Comparison of ENCODE assay signal across 8 mouse cellular contexts in the genomic region with DNA sequence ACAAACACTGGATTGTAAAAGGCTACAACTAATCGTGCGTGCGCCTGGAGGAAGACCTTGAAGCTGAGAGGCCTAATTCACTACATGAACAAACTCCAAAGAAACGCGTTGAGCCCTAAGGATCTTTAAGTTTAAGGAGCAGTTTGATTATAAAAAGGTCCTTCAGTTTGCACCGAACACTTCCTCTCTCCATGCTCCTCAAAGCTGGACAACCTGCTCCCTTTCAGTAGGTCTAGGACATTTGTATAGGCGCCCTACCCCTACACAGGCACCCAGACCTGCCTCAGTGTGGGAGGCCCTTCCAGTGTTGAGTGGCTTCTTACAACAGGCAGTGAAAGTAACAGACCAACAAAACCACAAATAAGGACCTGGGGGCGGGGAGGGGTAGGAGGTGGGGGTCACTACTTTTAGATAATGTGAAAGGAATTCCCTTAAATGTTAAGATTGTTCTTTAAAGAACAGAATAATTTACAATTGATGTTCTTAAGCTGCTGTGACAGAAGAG. TPM values are rescaled to one million over a fixed set of nuclear protein-coding genes. Genes with fewer than 3 reads are reported as not detected.
DNase-seq lines count a peak whose midpoint lies in the region; ATAC-seq and TF ChIP-seq lines count a peak whose summit lies in the region.

No protein-coding gene starts in this region.

- H3K4me2 ChIP-seq in embryonic facial prominence, embryonic 13.5 days = peak overlapping the region; percentile 58
- H3K4me2 ChIP-seq in limb, embryonic 11.5 days (ENCODE audit: low read depth, severe bottlenecking) = peak overlapping the region; percentile 58

- peak overlapping the region; percentile 65 for H3K4me3 ChIP-seq in left cerebral cortex, adult 2 months
- peak overlapping the region; percentile 52 for H3K4me3 ChIP-seq in embryonic facial prominence, embryonic 13.5 days
- H3K4me3 ChIP-seq in limb, embryonic 11.5 days (ENCODE audit: low read depth, low read length) = peak overlapping the region; percentile 54

- no peak for TF ChIP-seq CTCF in left cerebral cortex, adult 2 months (IDR thresholded peaks at IDR 0.05)

- ATAC-seq in embryonic facial prominence, embryonic 13.5 days (ENCODE audit: insufficient number of reproducible peaks, insufficient read depth, low FRiP score, low TSS enrichment, low read depth) = no peak
- no peak for ATAC-seq in limb, embryonic 11.5 days (ENCODE audit: insufficient number of reproducible peaks, low FRiP score, low TSS enrichment, low read depth)
- ATAC-seq in inflammation-experienced regulatory T-cells, adult 6 months = no peak

- peaks cover 5% of the 10 kb centered on the region for H3K4me1 ChIP-seq in embryonic facial prominence, embryonic 13.5 days
- no peaks in the 10 kb centered on the region for H3K4me1 ChIP-seq in limb, embryonic 11.5 days (ENCODE audit: control insufficient read depth, insufficient read depth, low read length)

- no peaks in the 10 kb centered on the region for H3K36me3 ChIP-seq in embryonic facial prominence, embryonic 13.5 days
- H3K36me3 ChIP-seq in limb, embryonic 11.5 days (ENCODE audit: control insufficient read depth, insufficient read depth, low read length) = no peaks in the 10 kb centered on the region

- intact Hi-C loops in left cerebral cortex, adult 2 months (cut with DNase I) = loop anchor here (2.0 kb wide), 2 partner anchors 113 to 121 kb away; a partner anchor contains a TSS

- H3K27me3 ChIP-seq in embryonic facial prominence, embryonic 13.5 days = no peaks in the 10 kb centered on the region
- H3K27me3 ChIP-seq in limb, embryonic 11.5 days (ENCODE audit: control insufficient read depth, insufficient read depth, low read length) = no peaks in the 10 kb centered on the region

- H3K9ac ChIP-seq in embryonic facial prominence, embryonic 13.5 days = peak overlapping the region; percentile 72
- peak overlapping the region; percentile 30; the same call in 1 of the 2 replicates for H3K9ac ChIP-seq in limb, embryonic 11.5 days (ENCODE audit: low read length)

- no peaks in the 10 kb centered on the region for H3K9me3 ChIP-seq in embryonic facial prominence, embryonic 13.5 days
- H3K9me3 ChIP-seq in limb, embryonic 11.5 days (ENCODE audit: control insufficient read depth, low read length) = no peaks in the 10 kb centered on the region

- 73% methylated on average over 8 of the region's 8 CpGs for WGBS in embryonic facial prominence, embryonic 13.5 days
- 81% methylated on average over 8 of the region's 8 CpGs for WGBS in limb, embryonic 11.5 days

- peak overlapping the region; percentile 94 for H3K27ac ChIP-seq in left cerebral cortex, adult 2 months
- no peak overlapping the region for H3K27ac ChIP-seq in embryonic facial prominence, embryonic 13.5 days
- no peak overlapping the region for H3K27ac ChIP-seq in limb, embryonic 11.5 days (replicated peaks; ENCODE audit: low read depth, low read length)

- DNase-seq in left cerebral cortex, adult 2 months (ENCODE audit: extremely low spot score in 1 of 2, low spot score in 2 of 2) = no peak
- DNase-seq in left cerebral cortex, adult 11 months (ENCODE audit: low spot score) = no peak
- peak; percentile 40 for DNase-seq in ZHBTc4 (ENCODE audit: low read depth, low spot score)
- peak; percentile 25 for DNase-seq in limb, embryonic 11.5 days (ENCODE audit: low spot score)
- peak; percentile 15 for DNase-seq in retina, postnatal 1 day
- no peak for DNase-seq in lung, adult 18-20 months

RNA-seq across cellular contexts. Expression of a gene that starts 0.7 kb away (rescaled TPM):
- total RNA-seq in left cerebral cortex, adult 2 months (2021) = 1 to 10 TPM; 8.8 to 8.9 TPM
- polyA plus RNA-seq in embryonic facial prominence, embryonic 13.5 days (2015; fragmentation: Nextera tagmentation; extraction: Ambion mirVana) = 3.9 and 4.0 TPM in 2 replicates
- polyA plus RNA-seq in limb, embryonic 11.5 days (2014; fragmentation: Nextera tagmentation; extraction: Ambion mirVana) = 3.7 and 3.9 TPM in 2 replicates
- 1 to 10 TPM in 2 of 3 experiments, under 1 TPM in 1; 0.87 to 2.4 (median 1.5) TPM for polyA plus RNA-seq in inflammation-experienced regulatory T-cells, adult 6 months (2017; shearing (Covaris generic))

Comparison
In these comparisons a context has a peak if more than half of its experiments do, and no peak if none do; other contexts are left out.
1. DNase-seq: peak in ZHBTc4 (single experiment), limb, embryonic 11.5 days (single experiment) and retina, postnatal 1 day (single experiment); none in left cerebral cortex, adult 2 months (0 of 2), left cerebral cortex, adult 11 months (single experiment) and lung, adult 18-20 months (0 of 2).
2. Peak in every context shown above with its lines, with median percentiles within 50 percentile points of each other: H3K4me3 ChIP-seq.